29 mouse cellular contexts compared by ENCODE assay signal in genomic region chr8:45327076-45327475, GRCm38 (mm10). TPM values are rescaled to one million over a fixed set of nuclear protein-coding genes. Genes with fewer than 3 reads are reported as not detected.
"Had no signal": no experiment of that assay in that cellular context is flagged by ENCODE, and none has a peak within 500 bp of the region (broad histone marks: within the 10 kb centered on the region; RNA-seq: fewer than 3 reads in every experiment).

No protein-coding gene starts in this region.

RNA-seq across cellular contexts. Expression of gene Cyp4v3, which starts 5.9 kb away (rescaled TPM):
- polyA plus RNA-seq: erythroblast, embryonic 14.5 days had no signal

RNA-seq across cellular contexts. Expression of gene Gm45753, which starts 18.8 kb away (rescaled TPM):
- total RNA-seq: common myeloid progenitor, adult 5-6 weeks; forebrain, postnatal 0 days; gastrocnemius, adult 18-20 months; gastrocnemius, adult 2 months; gastrocnemius, adult 8-10 months; gastrocnemius, postnatal 10 days; gastrocnemius, postnatal 14 days; gastrocnemius, postnatal 25 days; gastrocnemius, postnatal 36 days; gastrocnemius, postnatal 4 days; granulocyte monocyte progenitor cell, adult 5-6 weeks; heart, adult 18-20 months; heart, adult 2 months; heart, adult 8-10 months had no signal
- polyA plus RNA-seq: cortical plate, adult 2 months; embryonic facial prominence, embryonic 11.5 days; embryonic facial prominence, embryonic 12.5 days; embryonic facial prominence, embryonic 13.5 days; embryonic facial prominence, embryonic 14.5 days; erythroblast, embryonic 14.5 days; forebrain, embryonic 10.5 days; forebrain, embryonic 11.5 days; forebrain, embryonic 12.5 days; forebrain, embryonic 13.5 days; forebrain, embryonic 14.5 days; forebrain, embryonic 15.5 days; forebrain, embryonic 16.5 days; frontal cortex, adult 2 months; heart, adult 2 months had no signal

RNA-seq across cellular contexts. Expression of gene Klkb1, which starts 32.4 kb away (rescaled TPM):
- total RNA-seq: common myeloid progenitor, adult 5-6 weeks; gastrocnemius, adult 2 months; gastrocnemius, postnatal 10 days; gastrocnemius, postnatal 14 days; gastrocnemius, postnatal 25 days; gastrocnemius, postnatal 36 days; granulocyte monocyte progenitor cell, adult 5-6 weeks; heart, adult 18-20 months; heart, adult 2 months; heart, adult 8-10 months had no signal
- polyA plus RNA-seq: embryonic facial prominence, embryonic 10.5 days; embryonic facial prominence, embryonic 11.5 days; erythroblast, embryonic 14.5 days; forebrain, embryonic 11.5 days; forebrain, embryonic 13.5 days; forebrain, embryonic 14.5 days; forebrain, embryonic 15.5 days; forebrain, embryonic 16.5 days had no signal

RNA-seq across cellular contexts. Expression of gene Fam149a, which starts 55.0 kb away (rescaled TPM):
- total RNA-seq: granulocyte monocyte progenitor cell, adult 5-6 weeks had no signal
